Comparison of ENCODE assay signal across 9 mouse cellular contexts in the genomic region with DNA sequence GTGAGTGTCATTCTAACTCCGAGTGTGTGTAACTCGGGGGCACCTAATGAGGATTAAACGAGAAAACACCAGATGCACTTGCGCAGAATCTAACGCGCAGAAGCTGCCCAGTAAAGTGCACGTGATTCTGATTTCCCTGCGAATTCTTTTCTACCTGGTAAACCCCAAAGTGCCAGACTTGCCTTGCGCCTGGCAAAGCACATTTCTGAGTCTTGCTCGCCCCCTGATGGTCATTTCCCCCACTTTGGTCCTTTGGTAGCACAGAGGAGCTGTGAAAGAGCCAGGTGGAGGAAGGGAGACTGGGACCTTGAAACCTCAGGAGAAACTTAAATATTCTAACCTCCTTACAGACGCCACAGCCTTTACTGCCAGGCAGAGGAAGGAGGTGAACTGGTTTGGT. TPM values are rescaled to one million over a fixed set of nuclear protein-coding genes. Genes with fewer than 3 reads are reported as not detected.
DNase-seq lines count a peak whose midpoint lies in the region; ATAC-seq and TF ChIP-seq lines count a peak whose summit lies in the region.
"Had no signal": no experiment of that assay in that cellular context is flagged by ENCODE, and none has a peak within 500 bp of the region (broad histone marks: within the 10 kb centered on the region; RNA-seq: fewer than 3 reads in every experiment).

No protein-coding gene starts in this region.

- H3K36me3 ChIP-seq in liver, postnatal 0 days (replicated peaks; ENCODE audit: insufficient read depth, low read length), result no peaks in the 10 kb centered on the region

- WGBS in liver, postnatal 0 days (ENCODE audit: insufficient replicate concordance), result 18% methylated on average over 11 of the region's 11 CpGs

- no peak overlapping the region for H3K4me3 ChIP-seq in liver, postnatal 0 days (ENCODE audit: low read depth, low read length)

- DNase-seq in MN1 (ENCODE audit: low spot score), result peak; percentile 75
- peak; percentile 90 for DNase-seq in brain, adult 2 months (ENCODE audit: low read depth, low spot score)
- DNase-seq in fibroblast of lung, adult 2 months (ENCODE audit: low read depth), result peak; percentile 30
- DNase-seq in heart, postnatal 10 days, result peak; percentile 64 to 80
- peak; percentile 69 to 87 for DNase-seq in kidney, postnatal 36 days
- DNase-seq in liver, postnatal 0 days, result no peak
- DNase-seq in retina, adult 2 months (ENCODE audit: low read depth, low spot score), result peak; percentile 23

- H3K9ac ChIP-seq in liver, postnatal 0 days (replicated peaks), result no peak overlapping the region

- peak; percentile 34; the same call in 1 of the 2 replicates for TF ChIP-seq CTCF in liver, postnatal 0 days (IDR thresholded peaks at IDR 0.05; ENCODE audit: low read depth)

- H3K27me3 ChIP-seq in liver, postnatal 0 days (ENCODE audit: insufficient read depth, low read length), result no peaks in the 10 kb centered on the region

- intact Hi-C loops in heart, postnatal 10 days (cut with DNase I), result loop anchor here (1.0 kb wide), 1 partner anchor 457 kb away; no protein-coding TSS in a partner anchor

- no peak overlapping the region for H3K4me2 ChIP-seq in liver, postnatal 0 days (ENCODE audit: low read depth, low read length)

- no peak overlapping the region for H3K27ac ChIP-seq in liver, postnatal 0 days (ENCODE audit: low read depth)

- H3K9me3 ChIP-seq in liver, postnatal 0 days (ENCODE audit: low read length), result no peaks in the 10 kb centered on the region

- H3K4me1 ChIP-seq in liver, postnatal 0 days (ENCODE audit: insufficient read depth), result no peaks in the 10 kb centered on the region

- TF ChIP-seq EP300 in liver, postnatal 0 days (IDR thresholded peaks at IDR 0.05; ENCODE audit: low read depth), result no peak

- no peak for ATAC-seq in liver, postnatal 0 days
- ATAC-seq in CD4-positive, CD25-positive, alpha-beta regulatory T cell, adult 4 months, result no peak

RNA-seq across cellular contexts. Expression of gene Prickle2, which starts 37.6 kb away (rescaled TPM):
- 10 to 100 TPM in 1 of 2 experiments, 1 to 10 TPM in 1; 8.1 to 12.1 TPM for total RNA-seq in heart, postnatal 10 days (2021)
- 0.27 and 0.28 TPM in 2 replicates for polyA plus RNA-seq in liver, postnatal 0 days (2015; fragmentation: Nextera tagmentation; extraction: Ambion mirVana)
- polyA plus RNA-seq in CD4-positive, CD25-positive, alpha-beta regulatory T cell, adult 4 months (2017; shearing (Covaris generic)), result under 1 TPM in 1 of 2 experiments, not detected in 1; 0.09 TPM
- total RNA-seq: neutrophil, adult 5-6 weeks had no signal
